Mouse (Mus musculus) layer of hippocampus, postnatal 36 days (tissue): ENCODE data around the gene BC049715. TPM values are rescaled to one million over a fixed set of nuclear protein-coding genes. Genes with fewer than 3 reads are reported as not detected.
A peak's percentile ranks its signal among the peaks of the same experiment; 100 is the strongest.

Experiments
- DNase-seq, 2 experiments: peaks; one replicate each; pipeline ENCODE4 v3.0.0; 2022
- total RNA-seq, 2 experiments: library from RNA; stranded (reverse); gene quantifications; 2 replicates each; pipeline ENCODE4 v1.2.3; 2021

The BC049715 gene
- total RNA-seq, 2 experiments from 2014 or later: 4.2 to 6.0 TPM

- no peak for DNase-seq
Observed at GRCm38 (mm10) chr6:136808631-136809046, 18.8 kb upstream of the BC049715 start.

DNA sequence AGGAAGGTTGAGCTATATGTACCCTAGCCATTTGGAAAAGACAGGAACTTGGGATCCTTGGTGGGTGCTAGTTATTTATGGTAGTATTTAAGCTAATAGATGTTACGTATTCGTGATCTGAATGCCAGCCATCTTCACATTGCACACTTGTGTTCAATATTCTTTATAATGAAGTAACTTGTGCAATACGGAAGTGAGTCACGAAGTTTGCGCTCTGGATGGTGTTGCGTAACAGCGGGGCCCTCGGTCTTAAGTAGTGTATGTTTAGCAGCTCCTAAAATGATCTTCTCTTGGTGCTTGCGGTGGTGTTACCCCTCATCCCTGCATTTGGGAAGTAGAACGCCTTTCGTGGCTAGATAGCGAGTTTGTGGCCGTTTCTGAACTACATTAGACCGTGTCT lies 18.3 kb upstream of the BC049715 start:
- no peak for DNase-seq

DNA sequence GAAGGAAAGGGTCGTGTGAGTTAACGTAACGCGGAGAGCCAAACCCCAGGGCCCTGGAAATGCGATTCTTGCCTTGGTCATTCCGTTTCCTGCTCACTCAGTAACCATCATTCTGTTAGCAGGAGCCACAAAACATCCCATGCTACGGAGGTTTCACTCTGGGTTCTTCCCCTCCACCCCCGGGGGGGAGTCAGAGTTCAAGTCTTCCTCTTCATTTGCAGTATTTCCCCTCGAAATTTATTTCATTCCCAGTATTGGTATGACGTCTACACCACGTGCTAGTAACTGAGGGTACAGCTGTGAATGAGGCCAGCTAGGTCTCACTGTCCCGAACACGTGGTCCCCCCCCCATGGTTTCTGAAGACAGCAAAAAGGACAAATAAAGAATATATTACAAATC lies 17.8 kb upstream of the BC049715 start:
- DNase-seq: no peak

DNA sequence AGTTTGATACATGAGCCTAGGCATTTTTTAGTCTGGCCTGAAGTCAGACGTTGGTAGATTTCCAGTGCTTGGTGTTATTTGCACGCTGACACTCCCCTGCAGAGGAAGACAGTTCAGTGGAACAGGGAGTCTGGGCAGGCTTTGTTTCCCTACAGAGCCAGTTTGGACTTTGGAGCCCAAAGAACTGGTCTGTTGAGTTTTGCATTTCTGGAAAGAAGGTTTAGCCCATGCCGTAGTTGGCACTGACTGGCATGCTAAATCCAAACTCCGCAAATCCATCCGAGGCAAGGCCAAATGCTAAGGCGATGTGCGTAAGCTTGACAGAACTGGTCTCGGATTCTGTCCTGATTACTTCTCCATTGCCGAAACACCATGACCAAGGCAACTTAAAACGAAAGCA lies 16.2 kb upstream of the BC049715 start:
- DNase-seq: no peak

GRCm38 (mm10) chr6:136813117-136813516 lies 14.3 kb upstream of the BC049715 start:
- DNase-seq: no peak

- no peak for DNase-seq
Observed at GRCm38 (mm10) chr6:136815381-136815780, 12.0 kb upstream of the BC049715 start.

GRCm38 (mm10) chr6:136816826-136817225 lies 10.6 kb upstream of the BC049715 start:
- DNase-seq: no peak

DNA sequence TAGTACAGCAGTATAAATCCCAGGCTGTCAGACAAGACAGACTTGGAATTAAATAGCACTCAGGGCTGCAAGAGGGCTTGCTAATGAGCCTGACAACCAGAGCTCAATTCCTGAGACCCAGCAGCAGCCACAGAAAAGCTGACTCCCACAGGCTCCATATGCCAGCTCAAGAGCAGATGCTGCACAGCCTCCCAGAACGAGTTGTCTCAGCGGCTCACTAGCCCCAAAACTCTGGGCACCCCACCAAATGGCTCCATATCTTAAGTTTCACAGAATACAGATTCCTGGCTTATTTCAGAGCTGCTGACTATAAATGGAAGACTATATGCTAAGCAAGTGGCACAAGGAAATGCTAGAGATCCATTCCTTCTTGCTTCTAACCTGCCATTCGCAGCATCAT lies 9.9 kb upstream of the BC049715 start:
- peak; percentile 80 to 85 for DNase-seq

- no peak for DNase-seq
Observed at GRCm38 (mm10) chr6:136820381-136820780, 7.0 kb upstream of the BC049715 start.

DNA sequence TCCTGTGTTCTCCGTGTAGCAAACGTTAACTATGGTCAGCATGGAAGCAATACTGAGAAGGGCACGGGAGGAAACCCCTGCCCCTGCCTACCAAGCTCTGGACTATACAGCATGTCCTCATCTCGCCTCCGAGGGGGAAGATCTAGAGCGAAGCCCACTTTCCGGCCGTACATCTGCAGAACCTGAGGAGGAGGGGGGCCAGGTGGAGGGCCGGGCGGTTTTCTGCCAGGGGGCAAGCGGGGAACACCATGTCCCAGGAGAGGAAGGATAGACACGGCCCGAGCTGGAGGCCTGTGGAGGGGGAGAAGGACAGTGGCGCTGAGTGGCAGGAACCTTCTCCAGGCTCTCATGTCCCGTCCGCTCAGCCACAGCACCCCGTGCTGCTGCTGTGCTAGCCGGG lies 6.3 kb upstream of the BC049715 start:
- no peak for DNase-seq

GRCm38 (mm10) chr6:136824987-136825386 lies 2.4 kb upstream of the BC049715 start:
- no peak for DNase-seq

GRCm38 (mm10) chr6:136827116-136827515 lies 310 bp upstream of the BC049715 start:
- DNase-seq: no peak

GRCm38 (mm10) chr6:136827881-136828561 lies 595 bp downstream of the BC049715 start, which contains the start of gene Wbp11:
Gene Wbp11 (minus strand): TSS chr6:136828233.
- DNase-seq: peak; percentile 95 to 96

- DNase-seq: no peak
Observed at GRCm38 (mm10) chr6:136828681-136829080, 1.3 kb downstream of the BC049715 start.

- DNase-seq: no peak
Observed at GRCm38 (mm10) chr6:136831712-136832111, 4.3 kb downstream of the BC049715 start.

GRCm38 (mm10) chr6:136835352-136835751 lies 7.9 kb downstream of the BC049715 start, which contains the start of gene Smco3:
Gene Smco3 (minus strand): TSS chr6:136835452.
- no peak for DNase-seq

- no peak for DNase-seq
Observed at GRCm38 (mm10) chr6:136837323-136837722, 9.9 kb downstream of the BC049715 start.

- DNase-seq: no peak
Observed at GRCm38 (mm10) chr6:136844903-136845302, 17.5 kb downstream of the BC049715 start.

GRCm38 (mm10) chr6:136845706-136846480 lies 18.5 kb downstream of the BC049715 start:
- DNase-seq: no peak

GRCm38 (mm10) chr6:136847267-136847666 lies 19.8 kb downstream of the BC049715 start:
- DNase-seq: no peak

GRCm38 (mm10) chr6:136847790-136848189 lies 20.4 kb downstream of the BC049715 start:
- no peak for DNase-seq

DNA sequence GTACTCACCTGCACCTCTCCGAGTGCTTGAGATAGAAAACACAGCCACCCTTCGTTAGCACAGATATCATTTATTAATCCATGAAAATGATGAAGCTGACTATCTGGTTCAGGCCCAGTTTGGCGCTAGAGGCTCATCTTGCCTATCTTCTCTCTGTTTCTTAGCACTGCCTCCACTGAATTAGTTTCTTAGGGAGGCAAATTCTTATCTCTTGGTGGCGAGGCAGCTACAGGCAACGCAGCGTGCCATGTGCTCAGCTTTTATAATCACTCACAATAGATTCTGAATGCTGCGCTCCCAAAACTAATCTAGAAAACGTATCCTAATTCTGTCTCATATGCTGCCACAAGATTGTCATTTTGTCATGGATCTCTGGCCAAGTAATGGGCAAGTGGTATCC lies 21.0 kb downstream of the BC049715 start:
- no peak for DNase-seq

DNA sequence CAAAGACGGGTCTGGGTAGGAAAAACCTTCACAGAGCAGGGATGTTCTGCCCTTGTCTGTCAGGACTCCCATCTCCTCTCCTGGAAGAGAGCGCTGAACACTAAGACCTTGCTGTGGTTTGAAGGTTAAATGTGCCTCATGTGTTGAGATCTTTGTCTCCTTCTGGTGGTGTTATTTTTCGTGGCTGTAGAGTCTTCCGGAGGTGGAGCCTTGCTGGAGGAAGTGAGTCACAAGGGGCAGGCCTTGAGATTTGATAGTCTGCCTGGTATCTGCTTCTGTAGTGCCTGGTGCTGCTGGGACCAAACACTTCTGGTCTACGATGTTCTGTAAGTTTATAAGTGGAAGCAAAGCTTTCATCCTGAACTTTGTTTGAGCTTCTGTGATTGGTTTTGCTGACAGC lies 21.5 kb downstream of the BC049715 start:
- no peak for DNase-seq

GRCm38 (mm10) chr6:136850267-136850666 lies 22.8 kb downstream of the BC049715 start:
- no peak for DNase-seq
